9 mouse cellular contexts compared by ENCODE assay signal in genomic region chr7:122494088-122494487, GRCm38 (mm10).
DNase-seq lines count a peak whose midpoint lies in the region; ATAC-seq lines count a peak whose summit lies in the region.
"Had no signal": no experiment of that assay in that cellular context is flagged by ENCODE, and none has a peak within 500 bp of the region (broad histone marks: within the 10 kb centered on the region; RNA-seq: fewer than 3 reads in every experiment).

No protein-coding gene starts in this region.

- H3K36me3 ChIP-seq in heart, embryonic 10.5 days, result no peaks in the 10 kb centered on the region
- H3K36me3 ChIP-seq in embryonic facial prominence, embryonic 14.5 days (ENCODE audit: control insufficient read depth, insufficient read depth, low read length), result no peaks in the 10 kb centered on the region
- H3K36me3 ChIP-seq: hindbrain, embryonic 15.5 days had no signal

- no peak overlapping the region for H3K27ac ChIP-seq in heart, embryonic 10.5 days
- no peak overlapping the region for H3K27ac ChIP-seq in embryonic facial prominence, embryonic 14.5 days (replicated peaks; ENCODE audit: low read depth, low read length)
- H3K27ac ChIP-seq: hindbrain, embryonic 15.5 days had no signal

- no peaks in the 10 kb centered on the region for H3K9me3 ChIP-seq in heart, embryonic 10.5 days
- no peaks in the 10 kb centered on the region for H3K9me3 ChIP-seq in embryonic facial prominence, embryonic 14.5 days (ENCODE audit: control insufficient read depth, low read length)
- H3K9me3 ChIP-seq: hindbrain, embryonic 15.5 days had no signal

- no peaks in the 10 kb centered on the region for H3K27me3 ChIP-seq in heart, embryonic 10.5 days (ENCODE audit: insufficient read depth, poor library complexity, severe bottlenecking)
- no peaks in the 10 kb centered on the region for H3K27me3 ChIP-seq in embryonic facial prominence, embryonic 14.5 days (replicated peaks; ENCODE audit: control insufficient read depth, insufficient read depth, low read length)
- H3K27me3 ChIP-seq: hindbrain, embryonic 15.5 days had no signal

- 18% methylated on average over 3 of the region's 3 CpGs for WGBS in heart, embryonic 10.5 days
- WGBS in embryonic facial prominence, embryonic 14.5 days, result 22% methylated on average over 3 of the region's 3 CpGs

- peak; percentile 10 to 11 for DNase-seq in heart, adult 18-20 months
- DNase-seq in heart, embryonic 10.5 days (ENCODE audit: low spot score), result no peak
- DNase-seq in urinary bladder, postnatal 14 days (ENCODE audit: low spot score), result peak; percentile 20
- DNase-seq in urinary bladder, postnatal 36 days (ENCODE audit: low spot score in 2 of 2), result no peak
- peak; percentile 64 for DNase-seq in embryonic facial prominence, embryonic 14.5 days (ENCODE audit: low spot score)
- DNase-seq in lung, postnatal 10 days, result peak; percentile 50
- no peak for DNase-seq in urinary bladder, postnatal 25 days (ENCODE audit: low spot score)

- no peak overlapping the region for H3K9ac ChIP-seq in embryonic facial prominence, embryonic 14.5 days (ENCODE audit: low read depth, low read length)
- H3K9ac ChIP-seq: hindbrain, embryonic 15.5 days had no signal

- no peak overlapping the region for H3K4me2 ChIP-seq in embryonic facial prominence, embryonic 14.5 days (ENCODE audit: low read depth, low read length)
- H3K4me2 ChIP-seq: hindbrain, embryonic 15.5 days had no signal

- H3K4me1 ChIP-seq in heart, embryonic 10.5 days, result no peaks in the 10 kb centered on the region
- no peaks in the 10 kb centered on the region for H3K4me1 ChIP-seq in embryonic facial prominence, embryonic 14.5 days (ENCODE audit: control insufficient read depth, insufficient read depth, low read length)

- ATAC-seq in embryonic facial prominence, embryonic 14.5 days (ENCODE audit: low read depth), result no peak
- ATAC-seq in megakaryocyte, adult 5-6 weeks (ENCODE audit: poor library complexity, severe bottlenecking), result no peak

- no peak overlapping the region for H3K4me3 ChIP-seq in heart, embryonic 10.5 days
- H3K4me3 ChIP-seq in embryonic facial prominence, embryonic 14.5 days (ENCODE audit: low read depth, low read length), result no peak overlapping the region
- H3K4me3 ChIP-seq: hindbrain, embryonic 15.5 days had no signal

Comparison
In these comparisons a context has a peak if more than half of its experiments do, and no peak if none do; other contexts are left out.
1. DNase-seq: peak in heart, adult 18-20 months (2 of 2), urinary bladder, postnatal 14 days (single experiment), embryonic facial prominence, embryonic 14.5 days (single experiment) and lung, postnatal 10 days (single experiment); none in heart, embryonic 10.5 days (single experiment), urinary bladder, postnatal 36 days (0 of 2) and urinary bladder, postnatal 25 days (single experiment).